Mouse (Mus musculus) ZHBTc4 (cell line): ENCODE measurements around the gene Lipc.

Source experiments
- DNase-seq: peaks from one replicate; pipeline ENCODE4 v3.0.0-alpha.2; 2011; ENCODE audit warnings: low read depth, low spot score

The Lipc gene

GRCm38 (mm10) chr9:70859233-70859632 lies 92.8 kb downstream of the Lipc start:
- no peak for DNase-seq

DNA sequence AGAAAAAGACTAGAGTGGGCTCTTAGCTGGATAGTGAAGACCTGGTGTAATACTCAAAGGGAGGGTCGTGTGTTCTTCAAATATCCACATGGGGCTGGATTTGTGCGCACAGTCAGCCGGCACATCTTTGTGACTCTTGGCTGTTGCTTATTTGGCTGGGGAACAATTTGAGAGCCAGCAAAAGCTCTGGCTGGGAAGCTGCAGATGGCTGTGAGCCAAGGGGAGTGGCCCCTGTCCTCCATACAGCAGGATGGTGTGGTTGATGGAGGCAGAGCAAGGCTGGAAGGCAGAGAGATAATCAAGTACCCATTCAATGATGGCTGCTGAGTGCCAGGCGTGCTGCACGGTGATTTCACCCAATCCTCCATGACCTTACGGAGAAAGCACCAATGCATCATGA lies 96.2 kb downstream of the Lipc start:
- DNase-seq = no peak

GRCm38 (mm10) chr9:70854950-70855349 lies 97.1 kb downstream of the Lipc start:
- DNase-seq = no peak

GRCm38 (mm10) chr9:70853081-70853480 lies 98.9 kb downstream of the Lipc start:
- DNase-seq = peak; percentile 34

DNA sequence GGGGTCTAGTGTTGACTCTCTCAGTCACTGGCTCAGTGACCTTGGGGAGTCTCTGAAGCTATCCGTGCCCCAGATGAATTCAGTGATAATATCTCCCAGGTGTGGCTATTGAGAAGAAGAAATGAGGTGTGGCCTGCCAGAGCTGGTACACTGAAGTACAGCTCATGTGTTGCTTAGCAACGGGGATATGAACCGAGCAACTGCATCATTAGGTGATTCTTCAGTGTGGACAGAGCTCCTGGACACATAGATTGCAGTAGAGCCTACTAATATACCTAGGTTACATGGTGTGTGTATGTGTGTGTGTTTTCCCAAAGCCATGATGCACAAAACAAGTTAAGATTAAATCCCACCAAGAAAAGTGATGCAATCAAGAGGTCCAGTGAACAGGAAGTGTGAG lies 100.5 kb downstream of the Lipc start:
- no peak for DNase-seq

- no peak for DNase-seq
These were observed 103.8 kb downstream of the Lipc start for GRCm38 (mm10) chr9:70848135-70848770.

GRCm38 (mm10) chr9:70847627-70848051 lies 104.4 kb downstream of the Lipc start:
- peak; percentile 42 for DNase-seq

- peak; percentile 35 for DNase-seq
These were observed 108.8 kb downstream of the Lipc start for GRCm38 (mm10) chr9:70843270-70843669.

GRCm38 (mm10) chr9:70842300-70842941 lies 109.6 kb downstream of the Lipc start:
- DNase-seq = no peak

GRCm38 (mm10) chr9:70841426-70842215 lies 110.4 kb downstream of the Lipc start:
- DNase-seq = peak; percentile 29

- no peak for DNase-seq
These were observed 111.1 kb downstream of the Lipc start for GRCm38 (mm10) chr9:70840861-70841341.

DNA sequence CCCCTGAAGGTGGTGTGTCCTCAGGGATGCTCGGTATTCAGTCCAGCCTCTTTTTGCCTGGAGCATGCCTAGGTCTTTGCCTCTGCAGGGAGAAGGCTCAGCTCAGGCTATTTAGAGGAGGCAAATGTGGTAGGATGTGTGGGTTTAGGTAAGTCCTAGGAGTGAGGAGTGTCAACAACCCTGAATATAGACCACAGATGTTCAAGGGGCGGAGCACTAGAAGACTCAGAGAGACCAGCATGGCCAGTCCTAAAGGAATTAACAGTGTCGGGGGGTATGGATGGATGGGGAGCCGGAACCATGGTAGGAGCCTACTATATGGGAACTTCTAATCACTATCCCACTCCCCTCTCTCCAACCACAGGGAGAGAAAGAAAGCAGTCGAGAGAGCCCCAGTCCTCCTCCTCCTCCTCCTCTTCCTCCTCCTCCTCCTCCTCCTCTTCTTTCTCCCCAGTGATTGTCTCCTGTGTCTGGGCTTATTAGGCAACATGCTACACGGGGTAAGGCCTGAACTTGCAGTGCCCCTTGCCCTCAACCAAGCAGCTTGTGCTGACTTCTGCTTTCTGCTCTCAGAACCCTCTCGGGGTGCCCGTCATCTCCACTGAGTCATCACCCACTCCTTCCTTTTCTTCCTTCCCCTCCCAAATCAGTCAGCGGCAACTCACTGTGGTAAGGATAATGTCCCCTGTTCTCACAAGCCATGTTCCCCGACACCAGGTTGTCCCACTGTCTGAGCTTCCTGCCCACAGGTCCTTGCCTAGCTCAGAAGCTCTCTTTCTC lies 113.7 kb downstream of the Lipc start:
- DNase-seq = no peak

- DNase-seq = peak; percentile 79
These were observed 117.3 kb downstream of the Lipc start for GRCm38 (mm10) chr9:70834730-70835154.

GRCm38 (mm10) chr9:70834217-70834616 lies 117.8 kb downstream of the Lipc start:
- no peak for DNase-seq

GRCm38 (mm10) chr9:70833111-70833908 lies 118.7 kb downstream of the Lipc start:
- DNase-seq = no peak

DNA sequence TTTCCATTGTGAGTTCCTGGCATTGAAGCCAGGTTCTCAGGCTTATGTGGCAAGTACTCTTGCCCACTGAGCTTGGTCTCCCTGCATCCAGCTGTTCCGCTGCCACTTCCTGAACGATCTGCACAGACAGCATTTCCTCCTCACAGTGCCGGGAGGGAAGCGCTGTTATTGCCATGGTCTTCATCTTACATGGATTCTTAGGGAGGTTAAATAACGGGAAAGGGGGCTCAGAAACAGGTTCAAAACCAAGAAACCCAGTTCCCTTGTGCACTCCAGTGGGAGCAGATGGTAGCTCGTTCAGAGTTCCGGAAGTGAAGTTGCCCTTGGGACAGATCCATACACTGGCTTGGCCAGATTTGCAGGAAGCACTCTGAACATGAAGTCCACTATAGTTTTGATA lies 119.8 kb downstream of the Lipc start:
- DNase-seq = no peak

DNA sequence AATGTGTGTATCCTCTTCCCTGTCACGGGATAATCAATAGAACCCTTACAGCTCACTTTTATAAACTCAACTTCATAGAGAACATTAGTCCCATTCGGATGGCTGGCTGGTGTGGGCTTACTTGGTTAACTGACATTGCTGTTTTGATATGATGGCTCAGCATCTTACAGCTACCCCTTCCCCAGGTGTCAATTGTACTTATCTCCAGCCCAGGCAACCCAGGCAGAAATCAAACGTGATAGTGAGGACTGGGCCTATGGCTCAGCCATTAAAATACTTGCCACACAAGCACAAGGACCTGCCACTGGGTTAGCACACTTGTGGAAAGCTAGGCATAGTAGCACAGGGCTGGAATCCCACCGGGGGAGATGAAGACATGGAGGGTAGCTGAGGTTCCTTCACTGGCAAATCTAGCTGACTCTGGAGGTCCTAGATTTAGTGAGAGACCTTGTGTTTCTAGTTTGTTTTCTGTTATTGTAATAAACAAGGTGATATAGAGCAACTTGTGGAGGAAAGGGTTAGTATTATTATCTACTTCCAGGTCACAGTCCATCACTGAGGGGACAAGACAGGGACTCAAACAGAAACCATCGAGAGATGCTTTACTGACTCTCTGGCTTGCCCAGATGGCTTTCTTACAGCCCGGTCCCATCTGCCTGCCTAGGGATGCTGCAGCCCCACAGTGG lies 121.0 kb downstream of the Lipc start:
- no peak for DNase-seq

- DNase-seq = no peak
These were observed 122.1 kb downstream of the Lipc start for GRCm38 (mm10) chr9:70829784-70830488.

GRCm38 (mm10) chr9:70827911-70828310 lies 124.1 kb downstream of the Lipc start:
- no peak for DNase-seq

DNA sequence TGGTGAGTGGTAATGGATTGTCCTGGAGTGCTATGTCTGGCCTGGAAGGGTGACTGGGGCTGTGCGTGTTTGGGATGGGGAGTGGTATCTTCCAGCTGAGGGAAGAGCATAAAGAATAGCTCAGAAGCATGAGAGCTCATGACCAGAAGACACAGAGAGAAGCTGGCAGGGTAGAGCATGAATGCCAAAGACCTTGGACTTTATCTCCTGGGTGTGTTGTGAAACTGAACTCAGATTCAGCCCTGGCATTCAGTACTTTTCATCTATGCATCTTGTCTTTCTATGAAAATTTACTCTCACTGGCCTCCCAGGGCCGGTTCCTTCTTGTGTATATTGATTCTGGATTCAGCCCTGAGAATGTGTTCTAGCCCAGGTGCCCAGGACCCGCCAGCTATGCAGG lies 127.9 kb downstream of the Lipc start:
- DNase-seq = no peak
